Mouse (Mus musculus): Measurements from ENCODE around the gene Habp4.

The Habp4 gene

DNA sequence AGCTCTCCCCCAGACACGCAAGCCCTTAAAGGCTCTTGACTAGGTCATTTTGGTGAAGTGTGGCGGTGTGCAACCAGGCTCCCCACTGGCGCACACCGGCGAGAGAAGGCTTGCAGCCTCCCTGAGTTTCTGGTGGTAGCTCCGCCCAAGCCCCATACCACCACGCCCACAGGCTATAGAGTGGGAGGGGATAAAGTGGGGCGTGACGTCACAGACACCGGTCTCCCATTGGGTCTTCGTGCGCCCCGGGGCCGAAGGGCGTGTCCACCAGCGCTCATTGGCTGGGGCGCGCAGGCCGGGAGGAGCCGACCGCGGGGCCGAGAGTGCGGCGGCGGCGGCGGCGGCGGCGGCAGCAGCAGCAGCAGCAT is at the start of gene Habp4:
TSS of gene Habp4 (plus strand) at position 277 of the 368 bp plus-strand sequence.
- DNase-seq (ENCODE audit: low spot score in 2 of 2) = peak; percentile 93 to 98

DNA sequence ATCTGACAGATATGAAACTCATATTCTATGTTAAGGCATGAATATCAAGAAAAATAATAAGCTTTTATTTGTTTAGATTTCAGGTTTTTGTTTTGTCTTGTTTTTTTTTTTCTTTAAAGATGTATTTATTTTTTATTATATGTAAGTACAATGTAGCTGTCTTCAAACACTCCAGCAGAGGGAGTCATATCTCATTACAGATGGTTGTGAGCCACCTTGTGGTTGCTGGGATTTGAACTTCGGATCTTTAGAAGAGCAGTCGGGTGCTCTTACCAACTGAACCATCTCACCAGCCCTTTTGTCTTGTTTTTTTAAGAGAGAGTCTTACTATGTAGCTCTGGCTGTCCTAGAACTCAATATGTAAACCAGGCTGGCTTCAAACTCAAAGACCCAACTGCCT is 44.2 kb upstream of the Habp4 start:
- DNase-seq (ENCODE audit: low spot score in 2 of 2) = no peak

DNA sequence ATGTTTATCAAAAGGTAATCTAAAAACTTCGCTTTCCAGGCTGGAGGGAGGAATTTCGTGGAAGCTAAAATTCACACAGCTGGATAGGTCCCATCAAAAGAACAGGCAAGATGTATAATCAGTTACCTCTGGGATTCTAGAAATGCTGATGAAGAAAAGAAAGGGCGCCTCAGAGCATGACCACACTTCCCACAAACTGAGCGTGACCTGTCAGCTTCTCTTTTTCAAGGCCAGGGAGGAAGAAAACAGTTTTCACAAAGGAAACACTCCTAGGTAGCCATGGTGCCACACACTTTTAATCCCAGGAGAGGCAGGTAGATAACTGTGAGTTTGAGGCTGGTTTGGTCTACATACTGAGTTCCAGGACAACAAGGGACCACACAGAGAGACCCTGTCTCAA is 40.9 kb upstream of the Habp4 start:
- DNase-seq (ENCODE audit: low spot score in 2 of 2) = no peak

DNA sequence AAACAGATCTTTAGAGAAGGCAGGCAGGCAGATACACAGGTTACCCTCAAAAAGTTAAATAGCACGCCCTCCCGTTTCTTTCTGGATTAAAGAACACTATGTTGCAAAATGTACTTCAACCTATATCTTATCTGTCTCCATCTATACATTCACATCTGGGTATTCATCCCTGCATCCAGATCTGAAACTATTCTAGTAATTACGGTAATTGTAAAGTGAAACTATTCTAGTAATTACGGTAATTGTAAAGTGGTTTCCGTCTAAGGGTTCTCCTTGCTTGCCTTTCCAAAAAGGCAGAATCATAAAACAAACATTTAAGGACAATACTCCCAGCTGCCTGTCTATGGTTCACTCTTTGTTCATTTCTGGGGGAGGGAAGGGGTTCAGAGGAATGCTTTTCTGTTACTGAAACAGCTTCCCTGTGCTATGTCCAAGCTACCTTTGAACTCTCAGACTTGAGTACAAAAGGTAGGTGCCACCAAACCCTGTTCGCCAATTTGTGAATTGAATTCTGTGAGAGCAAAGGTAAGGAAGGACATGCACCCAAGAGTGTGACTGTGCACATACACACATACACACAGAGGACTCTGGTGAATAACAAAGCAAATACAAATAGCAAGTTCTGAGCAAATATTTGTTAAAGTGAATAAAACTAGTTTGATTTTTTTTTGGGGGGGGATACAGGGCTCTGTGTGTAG is 38.0 kb upstream of the Habp4 start:
- no peak for DNase-seq (ENCODE audit: low spot score in 2 of 2)

DNA sequence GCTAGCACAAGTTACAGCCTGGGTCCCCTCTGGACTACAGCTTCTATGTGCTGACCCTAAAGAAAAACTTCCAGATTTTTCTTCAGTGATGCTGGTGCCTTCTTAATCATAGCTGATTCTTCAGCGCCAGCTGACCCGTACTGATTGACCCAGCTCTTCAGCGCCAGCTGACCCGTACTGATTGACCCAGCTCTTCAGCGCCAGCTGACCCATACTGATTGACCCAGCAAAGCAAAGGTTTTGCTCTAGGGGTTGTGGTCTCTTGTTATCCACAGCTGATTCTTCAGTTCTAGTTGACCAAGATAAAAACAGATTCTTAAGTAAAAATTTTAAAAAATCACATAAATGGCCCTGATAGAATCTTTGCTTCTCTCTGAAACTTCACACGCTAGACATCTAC is 36.7 kb upstream of the Habp4 start:
- DNase-seq (ENCODE audit: low spot score in 2 of 2) = no peak

DNA sequence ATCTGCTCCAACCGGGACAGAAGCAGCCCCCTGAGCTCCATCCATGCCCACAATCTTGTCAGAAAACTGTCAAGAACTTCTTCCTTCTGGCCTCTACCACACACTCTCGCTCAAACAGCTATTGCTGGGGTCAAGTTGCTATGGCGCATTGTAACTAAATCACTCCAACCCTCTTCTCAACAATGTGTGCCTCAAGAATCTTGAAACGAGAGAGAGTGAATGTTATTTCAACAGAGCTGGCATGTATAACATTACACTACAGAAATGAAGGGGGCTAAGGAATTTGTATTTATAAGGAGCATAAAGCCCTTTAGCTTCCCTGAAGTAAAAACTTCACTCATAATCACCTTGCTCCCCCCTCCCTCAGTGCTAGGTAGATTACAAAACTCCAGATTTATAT is 35.3 kb upstream of the Habp4 start:
- no peak for DNase-seq (ENCODE audit: low spot score in 2 of 2)

DNA sequence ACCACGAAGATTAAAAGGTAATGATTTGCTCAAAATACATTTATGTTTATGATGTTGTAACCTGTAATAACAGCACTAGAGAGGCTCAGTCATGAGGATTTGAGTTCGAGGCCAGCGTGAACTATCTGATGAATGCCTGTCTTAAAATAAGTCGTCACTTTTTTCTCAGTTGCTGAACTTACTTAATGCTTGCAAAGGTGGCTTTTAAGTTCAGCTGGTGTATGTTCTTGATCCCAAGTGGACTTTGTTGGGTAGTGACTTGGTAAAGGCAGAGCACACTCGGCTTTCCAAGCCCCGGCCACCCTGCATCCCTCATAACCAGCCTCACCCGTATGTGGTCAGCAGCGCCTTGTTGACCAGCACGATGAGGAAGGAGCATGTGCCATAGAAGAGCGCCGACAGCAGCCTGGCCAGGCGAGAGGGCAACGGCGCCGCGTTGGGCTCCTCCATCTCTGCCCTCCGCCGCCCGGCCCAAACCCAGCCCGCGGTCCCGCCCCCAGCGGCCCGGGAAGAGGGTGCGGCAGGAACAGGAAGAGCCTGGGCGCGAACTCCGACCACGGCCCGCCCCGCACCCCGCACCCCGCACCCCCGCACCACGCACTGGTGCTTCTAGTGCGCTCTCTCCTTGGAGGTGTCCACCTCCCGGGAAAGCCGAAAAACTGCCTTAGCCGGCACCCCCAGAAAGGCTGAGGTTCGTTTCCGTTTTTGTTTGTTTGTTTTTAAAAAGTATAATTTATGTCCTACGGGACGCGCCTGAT is 32.6 kb upstream of the Habp4 start, which contains the start of gene Slc35d2:
TSS of gene Slc35d2 (minus strand) at position 511 of the 758 bp plus-strand sequence.
- peak; percentile 70 to 77 for DNase-seq (ENCODE audit: low spot score in 2 of 2)

DNA sequence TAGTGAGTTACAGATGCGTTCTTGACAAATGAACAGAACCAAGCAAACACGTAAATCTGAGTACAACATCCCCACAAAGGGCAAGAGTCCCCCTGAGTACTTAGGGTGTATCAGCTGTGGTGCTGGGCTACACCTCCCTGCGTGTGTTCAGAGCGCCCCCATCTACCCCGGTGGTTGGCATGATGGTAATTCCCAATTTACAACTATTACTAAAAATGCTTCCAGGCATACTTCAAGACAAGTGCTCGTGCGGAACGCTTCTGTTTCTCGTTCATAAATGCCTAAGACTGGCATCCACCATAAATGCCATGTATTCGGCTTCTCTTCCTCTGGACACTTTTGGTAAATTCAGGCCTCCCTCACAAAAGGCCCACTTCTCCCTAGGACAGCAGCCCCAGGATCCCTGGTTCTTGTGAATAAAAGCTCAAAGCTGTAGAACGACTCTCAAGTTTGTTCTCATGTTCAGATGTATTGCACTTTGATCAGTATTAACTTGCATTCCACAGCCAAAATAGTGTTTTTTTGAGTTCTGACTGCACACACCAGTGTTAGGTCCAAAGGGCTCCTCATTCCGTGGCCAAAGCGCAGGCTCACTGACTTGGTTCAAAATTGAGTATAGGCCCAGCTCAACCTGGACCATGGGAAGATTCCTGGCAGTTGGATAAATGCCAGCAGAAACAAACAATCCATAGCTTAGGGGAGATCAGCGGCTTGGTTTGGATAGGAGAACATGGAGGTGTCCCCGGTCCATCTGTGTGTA is 31.8 kb upstream of the Habp4 start:
- DNase-seq (ENCODE audit: low spot score in 2 of 2) = peak in 1 of 2 experiments; percentile 50

DNA sequence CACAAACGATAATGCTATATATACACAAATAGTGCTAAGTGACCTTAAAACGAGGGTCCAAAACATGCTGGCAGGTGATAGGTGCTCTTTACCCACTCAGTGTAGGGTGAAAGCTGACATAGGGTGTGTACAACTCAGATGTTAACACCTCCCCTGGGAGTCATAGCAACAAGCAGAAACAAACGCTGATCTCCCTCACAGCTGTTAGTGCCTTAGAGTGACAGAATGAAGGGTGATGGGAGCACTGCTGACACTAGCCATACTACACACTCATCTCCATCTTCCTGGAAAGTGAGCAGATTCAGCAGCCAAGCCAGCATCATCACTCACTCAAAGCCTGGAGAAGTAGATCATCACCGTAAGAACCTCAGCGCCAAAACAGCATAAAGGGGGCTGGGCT is 11.5 kb upstream of the Habp4 start:
- DNase-seq (ENCODE audit: low spot score in 2 of 2) = no peak

DNA sequence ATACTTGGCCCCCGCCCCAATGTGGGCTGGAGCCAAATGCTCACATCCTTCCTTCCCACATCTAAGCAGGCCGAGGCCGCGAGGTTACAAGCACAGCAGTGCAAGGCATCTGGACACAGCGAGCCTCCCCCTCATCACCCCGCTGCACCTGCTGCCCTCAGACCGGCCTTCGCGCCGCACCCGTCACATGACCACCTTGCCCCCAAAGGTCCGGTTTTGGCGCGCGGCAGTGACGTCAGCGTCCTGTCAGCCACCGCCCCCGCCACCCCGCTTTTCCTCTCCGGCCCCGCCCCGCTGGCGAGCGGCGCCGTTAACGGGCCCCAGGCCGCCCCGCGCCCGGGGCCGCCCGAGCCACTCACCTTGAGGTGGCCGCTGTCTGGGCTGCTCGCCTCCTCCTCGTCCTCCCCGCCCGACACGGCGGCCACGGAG is 9.4 kb upstream of the Habp4 start:
- peak; percentile 75 to 78 for DNase-seq (ENCODE audit: low spot score in 2 of 2)

DNA sequence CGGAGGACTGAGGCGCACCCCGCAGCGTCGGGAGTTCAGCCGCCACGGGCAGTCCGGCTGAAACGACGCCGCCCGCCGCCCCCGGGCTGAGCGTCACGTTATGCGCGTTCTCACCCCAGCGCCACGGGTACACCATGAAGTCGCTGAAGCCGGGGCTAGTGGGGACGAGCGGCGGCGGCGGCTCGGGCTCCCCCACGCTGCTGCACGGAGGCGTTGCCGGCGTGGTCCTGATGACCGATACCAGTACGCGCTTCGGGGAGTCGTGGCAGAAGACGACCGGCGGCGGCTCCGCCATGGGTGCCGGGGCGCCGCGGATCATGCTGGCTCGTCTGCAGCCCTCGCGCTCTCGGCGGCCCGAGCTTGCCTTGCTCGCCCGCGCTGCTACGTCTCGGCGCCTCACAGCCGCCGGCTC is 8.9 kb upstream of the Habp4 start:
- no peak for DNase-seq (ENCODE audit: low spot score in 2 of 2)

DNA sequence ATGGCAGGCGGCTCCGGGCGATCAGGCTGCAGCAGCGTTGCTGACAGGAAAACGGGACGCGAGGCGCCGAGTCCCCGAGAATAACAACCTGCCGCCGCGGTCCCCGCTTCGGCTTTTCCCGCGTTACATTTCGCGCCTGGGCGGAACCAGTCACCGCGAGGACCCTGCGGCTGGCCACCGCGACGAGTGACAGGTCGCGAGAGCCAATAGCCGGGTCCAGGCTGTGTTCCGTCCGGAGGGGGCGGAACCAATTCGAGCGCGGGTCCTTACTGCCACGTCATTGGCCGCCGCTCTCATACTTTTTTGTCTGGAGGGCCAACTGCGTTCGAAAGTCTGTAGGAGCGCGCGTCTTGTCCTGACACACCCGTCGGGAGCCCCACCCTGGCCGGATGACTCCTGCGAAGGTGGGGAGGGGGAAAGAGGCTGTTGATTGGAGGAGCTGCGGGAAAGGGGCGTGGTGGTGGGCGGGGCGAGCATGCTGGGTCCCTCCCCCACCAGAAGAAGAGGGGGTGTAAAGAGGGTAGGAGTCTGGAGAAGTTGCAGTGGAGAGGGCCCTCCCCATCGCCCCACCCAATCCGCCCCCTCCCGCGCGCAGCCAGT is 8.4 kb upstream of the Habp4 start, which contains the start of gene Zfp367:
TSS of gene Zfp367 (minus strand) at position 120 of the 600 bp plus-strand sequence.
- DNase-seq (ENCODE audit: low spot score in 2 of 2) = peak; percentile 90 to 99

DNA sequence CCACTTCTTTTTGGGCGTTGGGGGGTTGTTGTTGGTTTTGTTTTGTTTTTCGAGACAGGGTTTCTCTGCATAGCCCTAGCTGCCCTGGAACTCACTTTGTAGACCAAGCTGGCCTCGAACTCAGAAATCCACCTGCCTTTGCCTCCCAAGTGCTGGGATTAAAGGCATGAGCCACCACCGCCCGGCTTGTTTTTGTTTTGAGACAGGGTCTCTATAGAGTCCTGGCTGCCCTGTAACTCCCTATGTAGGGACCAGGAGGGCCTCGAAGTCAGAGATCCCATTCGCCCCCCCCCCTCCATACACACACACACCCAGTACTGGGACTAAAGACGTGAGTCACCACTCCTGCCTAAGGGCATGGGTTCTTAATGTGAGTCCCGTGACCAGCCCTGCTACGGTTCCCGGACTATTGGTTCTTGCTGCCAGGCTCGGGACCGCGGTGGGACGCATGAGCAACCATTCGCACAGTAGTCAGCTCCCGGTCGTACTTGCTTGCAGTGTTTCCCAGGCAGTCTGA is 7.8 kb upstream of the Habp4 start:
- DNase-seq (ENCODE audit: low spot score in 2 of 2) = peak; percentile 53 to 57

DNA sequence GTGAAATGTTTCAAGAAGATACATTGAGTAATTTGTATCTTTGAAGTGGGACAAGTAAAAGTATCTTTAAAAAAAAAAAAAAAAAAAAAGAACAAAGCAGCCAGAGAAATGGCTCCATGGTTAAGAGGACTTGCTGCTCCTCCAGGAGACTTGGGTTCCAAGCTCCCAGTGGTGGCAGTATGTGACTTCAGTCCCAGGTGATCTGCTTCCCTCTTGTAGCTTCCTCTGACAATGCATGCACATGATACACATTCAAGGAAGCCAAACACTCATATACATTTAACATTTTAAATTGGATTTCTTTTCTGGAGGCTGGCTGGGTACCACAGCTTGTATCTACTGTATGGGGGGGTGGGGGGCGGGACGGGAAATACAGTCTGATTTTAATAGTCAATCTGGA is 7.0 kb upstream of the Habp4 start:
- no peak for DNase-seq (ENCODE audit: low spot score in 2 of 2)

DNA sequence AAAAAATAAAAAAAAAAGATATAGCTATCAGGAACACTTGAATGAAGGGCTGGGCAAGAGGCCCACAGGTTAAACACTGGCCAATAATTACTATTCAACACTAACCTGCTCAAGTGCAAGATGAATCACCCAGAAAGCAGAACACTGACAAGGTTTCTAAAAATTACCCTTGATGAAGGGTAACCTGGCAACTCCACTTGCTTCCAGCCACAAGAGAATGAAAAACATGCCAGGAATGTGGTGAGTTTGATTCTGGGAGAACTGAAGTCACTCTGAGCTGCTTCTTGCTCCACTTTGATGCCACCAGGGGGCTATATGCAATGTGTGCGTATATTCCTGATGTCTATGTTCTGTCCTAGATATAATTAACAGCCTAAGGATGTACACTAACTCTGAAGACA is 6.5 kb upstream of the Habp4 start:
- no peak for DNase-seq (ENCODE audit: low spot score in 2 of 2)

DNA sequence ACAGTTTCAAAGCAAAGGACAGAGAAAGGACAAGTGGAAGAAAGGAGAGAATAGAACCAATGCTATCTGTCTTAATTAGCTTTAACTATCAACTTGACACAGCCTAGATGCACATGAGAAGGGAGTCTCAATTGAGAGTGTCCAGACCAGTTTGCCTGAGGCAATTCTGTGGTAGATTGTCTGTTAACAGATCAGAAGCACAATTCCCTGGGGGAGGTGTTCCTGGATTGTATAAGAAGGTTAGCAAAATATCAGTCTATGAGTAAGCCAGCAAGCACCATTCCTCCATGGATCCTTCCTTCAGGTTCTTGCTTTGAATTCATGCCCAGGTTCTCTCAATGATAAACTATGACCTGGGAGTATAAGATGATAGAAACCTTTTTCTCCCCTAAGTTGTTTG is 4.7 kb upstream of the Habp4 start:
- no peak for DNase-seq (ENCODE audit: low spot score in 2 of 2)

DNA sequence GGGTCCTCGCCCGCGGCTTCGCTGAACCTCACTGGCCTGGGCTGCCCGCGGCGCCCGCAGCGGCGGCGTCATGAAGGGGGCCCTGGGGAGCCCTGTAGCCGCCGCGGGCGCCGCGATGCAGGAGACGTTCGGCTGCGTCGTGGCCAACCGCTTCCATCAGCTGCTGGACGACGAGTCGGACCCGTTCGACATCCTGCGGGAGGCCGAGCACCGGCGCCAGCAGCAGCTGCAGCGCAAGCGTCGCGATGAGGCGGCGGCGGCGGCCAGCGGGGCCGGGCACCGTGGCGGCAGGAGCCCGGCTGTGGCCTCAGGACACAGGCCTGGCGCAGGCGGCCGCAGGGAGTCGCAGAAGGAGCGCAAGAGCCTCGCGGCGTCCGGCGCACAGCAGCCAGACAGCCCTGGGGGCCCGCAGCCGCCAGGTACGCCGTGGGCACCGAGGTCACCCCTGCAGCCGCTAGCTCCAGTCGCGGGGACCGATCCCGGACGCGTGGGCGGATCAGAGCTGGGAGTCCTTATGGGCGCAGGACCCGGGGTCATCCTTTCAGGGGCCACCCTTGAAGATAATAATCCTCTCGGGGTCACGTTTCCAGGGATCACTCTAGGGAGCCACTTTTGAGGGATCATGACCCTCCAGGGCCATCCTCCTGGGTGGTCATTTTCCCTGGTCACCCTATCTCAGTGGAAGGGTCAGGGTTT is 440 bp downstream of the Habp4 start:
- DNase-seq (ENCODE audit: low spot score in 2 of 2) = no peak

DNA sequence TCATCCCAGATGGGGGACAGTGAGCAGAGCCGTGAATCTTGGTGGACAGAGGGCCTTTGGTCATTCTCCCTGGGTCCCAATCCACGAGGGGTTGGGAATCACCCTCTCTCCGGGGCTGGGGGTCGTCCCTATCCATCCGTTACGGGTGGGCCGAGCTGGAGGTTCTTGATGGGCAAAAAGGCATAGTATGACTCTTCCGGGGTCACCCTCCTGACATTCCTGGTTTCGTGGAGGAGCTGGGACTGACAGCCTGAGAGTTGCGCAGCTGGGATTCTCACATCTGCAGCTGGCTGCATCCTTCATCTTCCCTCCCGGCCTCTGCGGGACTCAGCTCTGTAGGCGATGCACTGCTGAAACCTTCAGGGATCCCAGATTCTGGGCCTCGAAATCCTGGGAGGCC is 1.0 kb downstream of the Habp4 start:
- no peak for DNase-seq (ENCODE audit: low spot score in 2 of 2)

DNA sequence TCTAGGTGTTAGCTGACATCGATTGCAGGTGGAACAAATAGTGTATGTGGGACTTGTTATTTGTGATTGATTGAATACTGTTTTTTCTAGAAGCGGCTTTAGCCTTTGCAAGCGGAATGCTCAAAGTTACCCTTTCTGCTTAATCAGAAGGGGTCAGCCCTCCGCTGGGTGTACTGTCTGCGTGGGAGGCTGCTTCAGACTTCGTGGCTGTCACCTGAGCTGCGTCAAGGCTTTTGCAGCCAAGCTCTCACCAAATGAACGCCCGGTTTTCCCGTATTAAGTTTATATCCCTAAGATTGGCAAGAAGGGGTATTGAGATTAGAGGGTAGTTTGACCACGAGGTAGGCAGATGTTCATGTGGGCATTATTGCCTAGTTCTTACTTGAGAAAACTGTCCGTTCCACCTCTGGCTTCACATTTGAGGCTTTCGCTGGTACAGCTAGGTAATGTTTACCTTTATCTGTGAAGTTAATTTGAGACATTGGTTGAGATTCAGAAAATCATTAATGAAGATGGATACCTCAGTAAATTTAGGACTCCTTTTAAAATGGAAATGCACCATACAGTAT is 1.6 kb downstream of the Habp4 start:
- no peak for DNase-seq (ENCODE audit: low spot score in 2 of 2)

DNA sequence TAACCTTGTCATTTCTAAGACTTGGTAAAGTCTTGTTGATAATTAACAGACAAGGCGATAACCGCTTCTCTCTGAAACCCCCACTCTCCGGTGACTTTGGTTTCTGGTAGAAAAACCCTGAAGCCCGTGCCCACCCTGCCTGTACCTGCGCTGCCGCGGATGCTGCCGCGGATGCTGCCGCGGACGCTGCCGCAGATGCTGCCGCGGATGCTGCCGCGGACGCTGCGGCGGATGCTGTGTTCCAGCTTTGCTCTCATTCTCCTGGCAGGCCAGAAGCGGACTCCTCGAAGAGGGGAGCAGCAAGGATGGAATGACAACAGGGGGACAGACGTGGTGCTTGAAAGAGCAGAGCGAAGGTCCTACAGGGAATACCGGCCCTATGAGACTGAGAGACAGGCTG is 8.1 kb downstream of the Habp4 start:
- no peak for DNase-seq (ENCODE audit: low spot score in 2 of 2)

DNA sequence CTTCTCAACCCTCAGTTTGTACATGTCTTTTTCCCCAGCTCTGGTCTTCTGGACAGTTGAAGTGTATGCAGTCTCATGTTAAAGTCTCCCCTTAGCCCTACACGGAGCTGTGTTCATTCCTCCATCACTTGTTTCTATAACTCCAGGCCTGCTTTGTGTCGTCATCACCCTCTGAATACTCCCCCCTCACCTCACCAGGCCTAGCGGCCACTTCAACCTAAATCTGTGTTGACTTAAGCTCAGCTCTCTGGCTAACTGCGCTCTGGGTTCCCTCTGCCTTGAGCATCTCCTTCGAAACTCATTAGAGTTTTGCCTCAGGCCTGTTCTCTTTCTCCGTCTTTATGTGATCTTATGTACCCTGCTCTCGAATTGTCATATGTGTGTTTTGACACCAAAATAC is 16.4 kb downstream of the Habp4 start:
- DNase-seq (ENCODE audit: low spot score in 2 of 2) = no peak
